Mouse (Mus musculus) hindbrain, embryonic 14.5 days (tissue): ENCODE measurements around the gene Tubg2. TPM values are rescaled to one million over a fixed set of nuclear protein-coding genes. Genes with fewer than 3 reads are reported as not detected.

ENCODE experiments used
- ATAC-seq: fragments of 200-750 bp; cut with Nextera tagmentation; 2 replicates; pipeline ENCODE4 v1.8.0; 2017; ENCODE audit warnings: moderate number of reproducible peaks, mild to moderate bottlenecking, moderate TSS enrichment, moderate library complexity; ENCODE audit not compliant: low FRiP score
- DNase-seq: peaks from one replicate; pipeline ENCODE4 v3.0.0-alpha.2; 2015; ENCODE audit warnings: low spot score
- H3K27ac ChIP-seq: fragments of 300-500 bp; sonication (generic); 2 replicates; pipeline ENCODE4 v1.5.1; 2014; ENCODE audit warnings: mild to moderate bottlenecking, moderate library complexity
- H3K27me3 ChIP-seq: fragments of 300-500 bp; sonication (generic); 2 replicates; pipeline ENCODE4 v1.6.1; 2014; ENCODE audit warnings: mild to moderate bottlenecking, low read length, mixed read lengths; ENCODE audit not compliant: control insufficient read depth, insufficient read depth
- H3K36me3 ChIP-seq: fragments of 300-500 bp; sonication (generic); replicated peaks from 2 replicates; pipeline ENCODE4 v1.6.1; 2014; ENCODE audit not compliant: control insufficient read depth, insufficient read depth
- H3K4me1 ChIP-seq: fragments of 300-500 bp; sonication (generic); replicated peaks from 2 replicates; pipeline ENCODE4 v1.6.1; 2014; ENCODE audit warnings: antibody characterized with exemption, low read length, mixed read lengths; ENCODE audit not compliant: control insufficient read depth, insufficient read depth
- H3K4me2 ChIP-seq: fragments of 300-500 bp; sonication (generic); replicated peaks from 2 replicates; pipeline ENCODE4 v1.6.1; 2014; ENCODE audit warnings: mild to moderate bottlenecking, moderate library complexity
- H3K4me3 ChIP-seq: fragments of 300-500 bp; sonication (generic); replicated peaks from 2 replicates; pipeline ENCODE4 v1.5.1; 2014; ENCODE audit warnings: mild to moderate bottlenecking, low read length
- H3K9ac ChIP-seq: fragments of 300-500 bp; sonication (generic); 2 replicates; pipeline ENCODE4 v1.6.1; 2014
- H3K9me3 ChIP-seq: fragments of 300-500 bp; sonication (generic); 2 replicates; pipeline ENCODE4 v1.6.1; 2016; ENCODE audit warnings: low read length; ENCODE audit not compliant: control insufficient read depth
- WGBS: fragments of 180-500 bp; shearing (Covaris S2); extraction: QIAGEN DNeasy Blood & Tissue Kit; methylation state at CpG from one replicate; pipeline ENCODE4 v1.1.7; 2014; 5-methylcytosine and 5-hydroxymethylcytosine counted together
- microRNA-seq: library from miRNA; unstranded; fragments of <30 nt; microRNA quantifications from one replicate; pipeline ENCODE4, GENCODE M21; 2016
- polyA plus RNA-seq: library from polyadenylated mRNA; unstranded; fragments of >200 nt; fragmentation: Nextera tagmentation; extraction: Ambion mirVana; gene quantifications from 2 replicates; pipeline ENCODE4 v1.2.1, GENCODE M21; 2014

Gene Tubg2
- polyA plus RNA-seq, 1 experiment from 2014 or later, result 48.6 TPM

DNA sequence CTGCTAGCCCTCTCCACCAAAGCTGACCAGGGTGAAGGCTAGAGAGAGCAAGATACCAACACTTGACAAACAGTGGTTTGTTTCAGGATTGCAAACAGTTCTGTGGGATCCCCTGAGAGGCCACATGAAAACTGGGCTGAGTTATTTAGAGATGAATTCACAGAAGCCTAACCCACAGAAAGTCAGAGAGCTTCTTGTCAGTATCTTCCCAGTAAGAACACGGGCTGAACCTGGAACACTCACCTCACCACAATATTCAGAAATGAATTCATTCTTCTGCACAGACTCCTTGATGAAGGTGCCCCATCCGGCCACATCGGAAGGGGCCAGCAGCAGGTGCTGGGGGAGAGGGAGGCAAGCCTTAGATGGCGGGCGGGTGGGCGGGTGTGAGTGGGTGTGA, 38.9 kb downstream of the Tubg2 start:
- no peak overlapping the region for H3K27ac ChIP-seq
- no peak overlapping the region for H3K9ac ChIP-seq
- no peak overlapping the region for H3K4me3 ChIP-seq
- H3K4me2 ChIP-seq, result no peak overlapping the region
- WGBS, result 95% methylated on average over 6 of the region's 6 CpGs
- H3K4me1 ChIP-seq, result peaks cover 12% of the 10 kb centered on the region
- ATAC-seq (no peak), DNase-seq (no peak)
- no peaks in the 10 kb centered on the region for H3K9me3 ChIP-seq
- no peaks in the 10 kb centered on the region for H3K27me3 ChIP-seq
- H3K36me3 ChIP-seq, result peaks cover 58% of the 10 kb centered on the region

DNA sequence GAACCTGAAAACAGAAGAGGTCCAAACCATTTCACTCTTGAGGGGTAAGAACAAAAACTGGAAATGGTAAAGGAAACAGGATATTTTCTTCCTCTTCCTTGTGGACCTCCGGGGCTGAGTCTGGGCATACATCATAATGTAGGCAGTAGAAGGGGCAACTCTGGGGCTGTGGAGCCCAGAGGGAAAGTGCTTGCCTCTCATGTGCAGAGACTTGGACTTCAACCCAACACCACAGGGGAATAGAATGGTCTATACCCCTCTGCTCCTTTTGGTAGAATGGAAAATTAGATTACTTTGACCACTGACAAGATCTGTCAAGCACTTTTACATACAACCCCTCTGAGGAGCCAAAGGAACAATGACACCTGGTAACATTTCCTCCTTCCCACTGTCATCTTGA, 39.4 kb downstream of the Tubg2 start:
- 100% methylated on average over 1 of the region's 1 CpGs for WGBS
- no peak for ATAC-seq
- H3K9me3 ChIP-seq, result no peaks in the 10 kb centered on the region
- H3K9ac ChIP-seq, result no peak overlapping the region
- no peak overlapping the region for H3K4me2 ChIP-seq
- H3K27me3 ChIP-seq, result no peaks in the 10 kb centered on the region
- peaks cover 7% of the 10 kb centered on the region for H3K4me1 ChIP-seq
- peaks cover 63% of the 10 kb centered on the region for H3K36me3 ChIP-seq
- DNase-seq, result no peak
- no peak overlapping the region for H3K27ac ChIP-seq
- H3K4me3 ChIP-seq, result no peak overlapping the region

DNA sequence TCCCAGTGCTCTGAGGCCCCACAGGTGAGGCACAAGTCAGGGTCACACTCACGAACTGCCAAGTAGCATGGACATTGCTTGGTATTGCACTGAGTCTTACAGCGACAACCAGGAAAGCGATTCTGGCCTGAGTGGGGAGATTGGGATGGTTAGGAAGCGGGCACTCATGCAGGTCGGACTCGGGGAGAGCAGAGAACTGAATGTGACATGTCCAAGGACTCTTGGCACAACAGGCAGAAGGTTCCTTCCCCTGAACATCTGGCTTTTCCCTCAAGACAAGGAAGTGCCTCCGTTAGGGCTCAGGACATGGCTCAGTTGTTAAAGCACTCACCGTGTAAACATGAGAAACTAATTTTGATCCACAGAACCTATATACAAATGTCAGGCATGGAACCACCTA, 39.9 kb downstream of the Tubg2 start:
- no peaks in the 10 kb centered on the region for H3K27me3 ChIP-seq
- WGBS, result 91% methylated on average over 8 of the region's 8 CpGs
- H3K4me2 ChIP-seq, result no peak overlapping the region
- ATAC-seq (no peak), DNase-seq (no peak)
- peaks cover 67% of the 10 kb centered on the region for H3K36me3 ChIP-seq
- no peak overlapping the region for H3K9ac ChIP-seq
- H3K27ac ChIP-seq, result no peak overlapping the region
- H3K4me3 ChIP-seq, result no peak overlapping the region
- 0 out of 2 replicates have a peak, but pooled peaks cover 3% of the 10 kb centered on the region for H3K4me1 ChIP-seq
- H3K9me3 ChIP-seq, result no peaks in the 10 kb centered on the region

- Histone ChIP-seq H3K27ac (no peak overlapping the region), H3K9me3 (no peaks in the 10 kb centered on the region), H3K4me3 (no peak overlapping the region), H3K27me3 (no peaks in the 10 kb centered on the region), H3K4me1 (no peaks in the 10 kb centered on the region), H3K9ac (no peak overlapping the region), H3K36me3 (peaks cover 67% of the 10 kb centered on the region), H3K4me2 (no peak overlapping the region)
- 91% methylated on average over 8 of the region's 8 CpGs for WGBS
- no peak for ATAC-seq
- peak; percentile 8 for DNase-seq
Measured at GRCm38 (mm10) chr11:101196175-101196574, 40.5 kb downstream of the Tubg2 start.

DNA sequence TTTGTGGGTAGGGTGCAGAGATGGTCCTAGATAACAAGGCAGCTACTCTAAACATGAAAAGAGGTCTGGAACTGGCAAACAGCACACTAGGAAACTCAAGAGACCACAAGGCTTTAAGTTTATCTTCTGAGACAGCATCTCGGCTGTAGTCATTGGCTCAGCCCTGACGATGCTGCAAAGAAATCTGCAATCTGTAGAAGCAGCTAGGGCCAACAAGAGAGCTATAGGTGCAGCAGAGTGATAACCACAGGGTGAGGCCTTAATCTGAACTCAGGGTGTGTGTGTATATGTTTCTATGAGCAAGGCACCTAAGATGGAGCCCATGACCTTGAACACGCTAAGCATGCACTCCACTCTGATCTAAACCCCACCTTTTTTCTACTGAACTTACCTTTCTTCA, 43.8 kb downstream of the Tubg2 start:
- Histone ChIP-seq H3K36me3 (peaks cover 83% of the 10 kb centered on the region), H3K27ac (no peak overlapping the region), H3K27me3 (no peaks in the 10 kb centered on the region), H3K4me2 (no peak overlapping the region), H3K9me3 (no peaks in the 10 kb centered on the region), H3K9ac (no peak overlapping the region), H3K4me1 (no peaks in the 10 kb centered on the region), H3K4me3 (no peak overlapping the region)
- WGBS, result 94% methylated on average over 3 of the region's 3 CpGs
- ATAC-seq (no peak), DNase-seq (no peak)

- Histone ChIP-seq H3K4me1 (no peaks in the 10 kb centered on the region), H3K9me3 (no peaks in the 10 kb centered on the region), H3K36me3 (peaks cover 82% of the 10 kb centered on the region), H3K4me3 (no peak overlapping the region), H3K9ac (no peak overlapping the region), H3K4me2 (no peak overlapping the region), H3K27me3 (no peaks in the 10 kb centered on the region), H3K27ac (no peak overlapping the region)
- WGBS, result 28% methylated on average over 7 of the region's 7 CpGs
- no peak for ATAC-seq
- DNase-seq, result peak; percentile 82
Measured at GRCm38 (mm10) chr11:101200986-101201385, 45.3 kb downstream of the Tubg2 start.

Small RNAs within 50 kb of the gene (microRNA-seq; reads per million reads assigned to microRNA genes)
- gene Gm27626, result not detected

Other genes with a start within 250 kb of the Tubg2 start
- 49.1 and 50.6 TPM in 2 replicates for gene Stat3, start 216.4 kb upstream of the Tubg2 start, polyA plus RNA-seq
- 20.1 and 21.1 TPM in 2 replicates for gene Cavin1, start 185.0 kb upstream of the Tubg2 start, polyA plus RNA-seq
- 143 and 152 TPM in 2 replicates for gene Atp6v0a1, start 146.5 kb upstream of the Tubg2 start, polyA plus RNA-seq
- 10.2 and 11.3 TPM in 2 replicates for gene Naglu, start 85.9 kb upstream of the Tubg2 start, polyA plus RNA-seq
- gene Hsd17b1, start 77.5 kb upstream of the Tubg2 start, polyA plus RNA-seq, result 0.31 TPM in 1 of 2 replicates, not detected in the other
- gene Coasy, start 73.3 kb upstream of the Tubg2 start, polyA plus RNA-seq, result 37.2 and 45.3 TPM in 2 replicates
- 84.0 and 86.6 TPM in 2 replicates for gene Mlx, start 68.6 kb upstream of the Tubg2 start, polyA plus RNA-seq
- 16.4 and 20.7 TPM in 2 replicates for gene Psmc3ip, start 60.5 kb upstream of the Tubg2 start, polyA plus RNA-seq
- 13.0 and 14.2 TPM in 2 replicates for gene Retreg3, start 36.0 kb upstream of the Tubg2 start, polyA plus RNA-seq
- 64.0 and 64.1 TPM in 2 replicates for gene Tubg1, start 36.0 kb upstream of the Tubg2 start, polyA plus RNA-seq
- 6.0 and 6.5 TPM in 2 replicates for gene Cntnap1, start 14.6 kb downstream of the Tubg2 start, polyA plus RNA-seq
- gene Plekhh3, start 15.4 kb downstream of the Tubg2 start, polyA plus RNA-seq, result 7.7 and 9.5 TPM in 2 replicates
- gene Ccr10, start 19.5 kb downstream of the Tubg2 start, polyA plus RNA-seq, result 0.23 and 0.25 TPM in 2 replicates
- 26.9 and 37.2 TPM in 2 replicates for gene Ezh1, start 70.6 kb downstream of the Tubg2 start, polyA plus RNA-seq
- gene Ramp2, start 90.1 kb downstream of the Tubg2 start, polyA plus RNA-seq, result 102 and 117 TPM in 2 replicates
- gene Vps25, start 97.8 kb downstream of the Tubg2 start, polyA plus RNA-seq, result 122 and 133 TPM in 2 replicates
- 5.3 and 6.0 TPM in 2 replicates for gene Wnk4, start 104.7 kb downstream of the Tubg2 start, polyA plus RNA-seq
- gene Cntd1, start 123.1 kb downstream of the Tubg2 start, polyA plus RNA-seq, result 0.42 and 0.91 TPM in 2 replicates
- 242 and 256 TPM in 2 replicates for gene Coa3, start 123.2 kb downstream of the Tubg2 start, polyA plus RNA-seq
- 172 and 176 TPM in 2 replicates for gene Becn1, start 146.4 kb downstream of the Tubg2 start, polyA plus RNA-seq
- 89.7 and 97.3 TPM in 2 replicates for gene Psme3, start 160.3 kb downstream of the Tubg2 start, polyA plus RNA-seq
- 1.3 and 1.6 TPM in 2 replicates for gene Aoc2, start 169.2 kb downstream of the Tubg2 start, polyA plus RNA-seq
- gene Aoc3, start 174.7 kb downstream of the Tubg2 start, polyA plus RNA-seq, result 0.21 and 0.28 TPM in 2 replicates
- not detected in 2 replicates for gene G6pc, start 211.7 kb downstream of the Tubg2 start, polyA plus RNA-seq